Mouse (Mus musculus) erythroblast, embryonic 14.5 days (primary cell): ENCODE data around the gene Cnksr3.

Experiments used
- GATA1 ChIP-seq: IDR thresholded peaks from 2 replicates; pipeline ENCODE4 v1.6.1; 2012; ENCODE audit warnings: low read length, inconsistent platforms, mixed read lengths
- TAL1 ChIP-seq: IDR thresholded peaks from 3 replicates; pipeline ENCODE4 v1.6.1; 2012; ENCODE audit warnings: low read length, inconsistent platforms, mixed read lengths

DNA sequence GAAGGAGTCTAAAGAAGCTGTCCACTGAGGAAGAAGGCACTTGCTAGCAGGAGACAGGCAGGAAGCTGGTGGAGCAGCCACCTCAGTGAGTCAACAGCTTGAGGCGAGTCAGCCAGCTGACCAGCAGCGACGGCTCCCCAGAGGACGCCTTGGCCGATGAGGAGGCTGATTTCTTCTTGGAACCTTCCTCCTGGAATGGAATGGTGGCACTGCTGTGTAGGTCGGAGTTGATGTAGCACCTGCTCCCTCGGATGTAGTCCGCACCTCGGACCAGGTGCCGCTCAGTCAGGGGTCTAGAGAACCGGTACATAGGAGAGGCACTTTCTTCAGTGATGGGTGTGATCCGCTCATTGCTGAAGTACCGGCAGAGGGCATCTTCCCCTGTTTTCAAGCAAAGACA is 91.8 kb downstream of the Cnksr3 start:
- TF ChIP-seq GATA1 (no peak), TAL1 (no peak)
